Mouse (Mus musculus) G1E (cell line): Measurements from ENCODE around the gene Grn. TPM values are rescaled to one million over a fixed set of nuclear protein-coding genes. Genes with fewer than 3 reads are reported as not detected.

ENCODE experiments used
- ATAC-seq: 2 replicates; pipeline ENCODE4 v1.8.0; 2016; ENCODE audit warnings: mild to moderate bottlenecking; ENCODE audit not compliant: insufficient number of reproducible peaks, poor library complexity, low FRiP score, severe bottlenecking; ENCODE audit errors: extremely low read depth
- DNase-seq: peaks from one replicate; pipeline ENCODE4 v3.0.0; 2012; ENCODE audit warnings: low spot score
- H3K27me3 ChIP-seq: 2 replicates; pipeline ENCODE4 v1.6.1; 2012; ENCODE audit warnings: mild to moderate bottlenecking, low read length, inconsistent platforms; ENCODE audit not compliant: insufficient read depth
- H3K36me3 ChIP-seq: replicated peaks from 2 replicates; pipeline ENCODE3; 2012; ENCODE audit warnings: mild to moderate bottlenecking, inconsistent platforms
- H3K4me1 ChIP-seq: 2 replicates; pipeline ENCODE4 v1.6.1; 2012; ENCODE audit warnings: low read depth, low read length, inconsistent platforms, mixed read lengths; ENCODE audit not compliant: insufficient read depth
- H3K4me3 ChIP-seq: 2 replicates; pipeline ENCODE4 v1.5.1; 2012; ENCODE audit warnings: low read depth, mild to moderate bottlenecking, inconsistent platforms, low read length, moderate library complexity, mixed read lengths
- H3K9me3 ChIP-seq: replicated peaks from 2 replicates; pipeline ENCODE4 v1.6.1; 2012; ENCODE audit warnings: inconsistent platforms
- CTCF ChIP-seq: IDR thresholded peaks from 2 replicates; pipeline ENCODE4 v1.5.1; 2012; ENCODE audit warnings: low read depth, low read length, inconsistent platforms, mixed read lengths
- GATA1 ChIP-seq: IDR thresholded peaks from 2 replicates; pipeline ENCODE4 v1.6.1; 2012; ENCODE audit warnings: borderline replicate concordance, low read length, inconsistent platforms, mixed read lengths
- GATA2 ChIP-seq: IDR thresholded peaks from 2 replicates; pipeline ENCODE4 v1.6.1; 2012; ENCODE audit warnings: low read depth, low read length, inconsistent platforms, borderline replicate concordance
- POLR2AphosphoS5 ChIP-seq: IDR thresholded peaks from 2 replicates; pipeline ENCODE4 v1.6.1; 2012; ENCODE audit warnings: low read depth, low read length, inconsistent platforms; ENCODE audit not compliant: insufficient replicate concordance
- TAL1 ChIP-seq: conservative IDR thresholded peaks from 2 replicates; pipeline ENCODE4 v1.6.1; 2012; ENCODE audit warnings: low read depth, low read length, inconsistent platforms, mixed read lengths
- polyA plus RNA-seq: library from polyadenylated mRNA; stranded (reverse); fragments of >175 nt; gene quantifications from 2 replicates; pipeline ENCODE4 v1.2.3, GENCODE M21; 2012
- total RNA-seq, 2 experiments: library from RNA; stranded (forward) in 1 of 2; stranded (reverse) in 1 of 2; fragments of 200-1000 nt in 1 of 2; fragments of >200 nt in 1 of 2; fragmentation: Nextera tagmentation in 1 of 2; gene quantifications; 2 replicates each; pipeline ENCODE4 v1.2.3; 2014 to 2017

Grn gene
- total and polyA plus RNA-seq, 3 experiments = 21.1 to 65.8 (median 46.0) TPM

DNA sequence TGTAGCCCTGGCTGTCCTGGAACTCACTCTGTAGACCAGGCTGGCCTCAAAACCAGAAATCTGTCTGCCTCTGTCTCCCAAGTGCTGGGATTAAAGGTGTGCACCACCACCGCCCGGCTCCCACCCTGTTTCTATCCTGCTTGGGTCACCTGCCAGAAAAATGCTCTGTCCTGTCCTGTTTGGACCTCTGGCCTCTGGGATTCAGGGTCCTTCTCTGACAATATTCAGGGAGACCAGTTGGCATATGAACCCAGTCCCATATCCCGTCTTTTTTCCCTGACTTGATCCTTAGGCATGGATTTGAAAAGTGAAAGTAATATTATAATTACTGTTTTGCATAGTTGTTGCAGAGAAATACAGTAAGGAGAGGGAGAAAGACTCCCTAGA is 1.6 kb downstream of the Grn start:
- Histone ChIP-seq H3K36me3 (peaks cover 36% of the 10 kb centered on the region), H3K4me1 (peaks cover 36% of the 10 kb centered on the region), H3K4me3 (no peak overlapping the region; the same call in 1 of the 2 replicates), H3K9me3 (no peaks in the 10 kb centered on the region), H3K27me3 (peaks cover 24% of the 10 kb centered on the region)
- ATAC-seq = no peak
- TF ChIP-seq CTCF = no peak
- no peak for TF ChIP-seq GATA2
- TF ChIP-seq TAL1 = no peak
- TF ChIP-seq POLR2AphosphoS5 = no peak
- no peak for TF ChIP-seq GATA1
- DNase-seq = no peak

DNA sequence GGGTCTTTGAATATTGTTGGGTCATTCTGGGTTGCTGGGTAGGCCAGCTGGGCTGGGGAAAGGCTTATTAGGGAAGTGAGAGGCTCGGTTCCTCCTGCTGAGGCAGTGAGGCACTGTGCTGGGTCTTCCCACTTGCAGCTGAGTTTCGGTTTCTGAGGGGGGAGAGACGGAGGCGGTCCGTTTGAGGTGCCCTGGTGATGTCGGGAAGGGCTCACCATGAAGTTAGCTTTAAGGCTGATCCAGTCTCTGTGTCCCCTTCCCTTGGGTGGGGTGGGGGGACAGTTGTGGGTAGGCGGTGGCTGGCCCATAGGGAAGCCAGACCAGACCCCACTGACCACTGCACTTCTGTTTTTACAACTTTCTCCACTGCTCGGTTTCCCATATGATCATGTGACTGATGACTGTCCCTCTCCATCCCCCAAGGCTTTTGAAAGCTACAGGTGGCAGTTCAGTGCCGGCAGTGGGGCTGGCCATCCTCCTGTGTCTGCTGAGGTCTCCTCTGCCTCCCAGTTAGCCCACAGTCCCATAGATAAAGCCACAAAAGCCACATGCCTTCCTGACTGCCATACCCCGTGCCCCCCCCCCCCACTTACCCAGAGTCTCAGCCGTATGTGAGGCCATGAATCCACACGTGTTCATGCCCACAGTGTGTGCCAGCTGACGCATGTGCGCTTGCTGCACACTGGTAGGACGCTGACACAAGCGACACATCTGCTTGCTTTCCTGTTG is 2.2 kb downstream of the Grn start:
- DNase-seq (no peak), ATAC-seq (no peak)
- Histone ChIP-seq H3K36me3 (peaks cover 36% of the 10 kb centered on the region), H3K4me1 (peaks cover 36% of the 10 kb centered on the region), H3K9me3 (peaks cover 2% of the 10 kb centered on the region), H3K27me3 (peaks cover 25% of the 10 kb centered on the region), H3K4me3 (peak overlapping the region; percentile 42; the same call in 1 of the 2 replicates)
- TF ChIP-seq CTCF (no peak), GATA1 (no peak)

DNA sequence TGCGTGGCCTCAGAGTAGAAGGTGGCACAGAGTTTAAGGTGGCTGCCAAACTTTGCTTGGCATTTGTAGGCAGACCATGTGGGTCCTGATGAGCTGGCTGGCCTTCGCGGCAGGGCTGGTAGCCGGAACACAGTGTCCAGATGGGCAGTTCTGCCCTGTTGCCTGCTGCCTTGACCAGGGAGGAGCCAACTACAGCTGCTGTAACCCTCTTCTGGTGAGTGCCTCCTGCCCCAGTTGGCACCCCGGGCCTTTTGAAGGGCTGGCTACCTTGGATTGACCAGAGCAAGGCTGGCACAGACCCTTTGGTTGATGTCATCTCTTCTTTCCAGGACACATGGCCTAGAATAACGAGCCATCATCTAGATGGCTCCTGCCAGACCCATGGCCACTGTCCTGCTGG is 2.8 kb downstream of the Grn start:
- no peak for DNase-seq
- H3K27me3 ChIP-seq = peaks cover 31% of the 10 kb centered on the region
- 0 out of 2 replicates have a peak overlapping the region, but pooled peaks have one; percentile 11 for H3K4me3 ChIP-seq
- TF ChIP-seq GATA1 = no peak
- TF ChIP-seq CTCF = no peak
- no peak for TF ChIP-seq GATA2
- no peak for TF ChIP-seq POLR2AphosphoS5
- TF ChIP-seq TAL1 = no peak
- peaks cover 36% of the 10 kb centered on the region for H3K36me3 ChIP-seq
- peaks cover 8% of the 10 kb centered on the region for H3K9me3 ChIP-seq
- H3K4me1 ChIP-seq = peaks cover 41% of the 10 kb centered on the region
- no peak for ATAC-seq

DNA sequence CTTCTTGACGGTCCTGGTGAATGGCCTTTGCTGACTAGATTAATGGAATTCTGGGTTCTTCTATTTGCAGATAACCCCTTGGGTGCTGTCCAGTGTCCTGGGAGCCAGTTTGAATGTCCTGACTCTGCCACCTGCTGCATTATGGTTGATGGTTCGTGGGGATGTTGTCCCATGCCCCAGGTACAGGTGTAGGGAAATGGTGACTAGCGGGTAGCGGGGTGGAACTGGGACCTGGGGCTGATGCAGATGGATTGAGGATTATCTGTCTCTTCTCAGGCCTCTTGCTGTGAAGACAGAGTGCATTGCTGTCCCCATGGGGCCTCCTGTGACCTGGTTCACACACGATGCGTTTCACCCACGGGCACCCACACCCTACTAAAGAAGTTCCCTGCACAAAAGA is 3.8 kb downstream of the Grn start:
- no peak for ATAC-seq

DNA sequence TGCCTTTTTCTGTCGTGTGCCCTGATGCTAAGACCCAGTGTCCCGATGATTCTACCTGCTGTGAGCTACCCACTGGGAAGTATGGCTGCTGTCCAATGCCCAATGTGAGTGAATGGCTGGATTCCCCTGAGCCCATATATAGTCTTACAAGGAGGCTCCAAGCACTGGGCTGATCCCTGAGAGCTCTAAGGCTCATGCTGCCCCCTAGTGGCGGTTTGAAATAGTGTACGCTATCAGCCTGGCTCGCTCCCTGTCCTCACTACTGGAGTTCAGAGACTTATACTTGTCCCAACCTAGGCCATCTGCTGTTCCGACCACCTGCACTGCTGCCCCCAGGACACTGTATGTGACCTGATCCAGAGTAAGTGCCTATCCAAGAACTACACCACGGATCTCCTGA is 4.3 kb downstream of the Grn start:
- peaks cover 36% of the 10 kb centered on the region for H3K36me3 ChIP-seq
- H3K4me3 ChIP-seq = no peak overlapping the region
- ATAC-seq = 0 out of 2 replicates have a peak, but pooled peaks have one; percentile 17
- peaks cover 44% of the 10 kb centered on the region for H3K4me1 ChIP-seq
- DNase-seq = peak; percentile 70
- TF ChIP-seq CTCF (peak; percentile 53), GATA2 (no peak), TAL1 (no peak), POLR2AphosphoS5 (no peak)
- peaks cover 40% of the 10 kb centered on the region for H3K27me3 ChIP-seq
- peaks cover 14% of the 10 kb centered on the region for H3K9me3 ChIP-seq

More for the DNA sequence above, 3.8 kb downstream of the Grn start:
- Histone ChIP-seq H3K9me3 (peaks cover 14% of the 10 kb centered on the region), H3K27me3 (peaks cover 40% of the 10 kb centered on the region), H3K36me3 (peaks cover 36% of the 10 kb centered on the region), H3K4me3 (no peak overlapping the region), H3K4me1 (peaks cover 47% of the 10 kb centered on the region)
- TF ChIP-seq GATA2 = no peak
- TF ChIP-seq CTCF = no peak
- TF ChIP-seq POLR2AphosphoS5 = no peak
- no peak for TF ChIP-seq GATA1
- no peak for TF ChIP-seq TAL1
- no peak for DNase-seq

DNA sequence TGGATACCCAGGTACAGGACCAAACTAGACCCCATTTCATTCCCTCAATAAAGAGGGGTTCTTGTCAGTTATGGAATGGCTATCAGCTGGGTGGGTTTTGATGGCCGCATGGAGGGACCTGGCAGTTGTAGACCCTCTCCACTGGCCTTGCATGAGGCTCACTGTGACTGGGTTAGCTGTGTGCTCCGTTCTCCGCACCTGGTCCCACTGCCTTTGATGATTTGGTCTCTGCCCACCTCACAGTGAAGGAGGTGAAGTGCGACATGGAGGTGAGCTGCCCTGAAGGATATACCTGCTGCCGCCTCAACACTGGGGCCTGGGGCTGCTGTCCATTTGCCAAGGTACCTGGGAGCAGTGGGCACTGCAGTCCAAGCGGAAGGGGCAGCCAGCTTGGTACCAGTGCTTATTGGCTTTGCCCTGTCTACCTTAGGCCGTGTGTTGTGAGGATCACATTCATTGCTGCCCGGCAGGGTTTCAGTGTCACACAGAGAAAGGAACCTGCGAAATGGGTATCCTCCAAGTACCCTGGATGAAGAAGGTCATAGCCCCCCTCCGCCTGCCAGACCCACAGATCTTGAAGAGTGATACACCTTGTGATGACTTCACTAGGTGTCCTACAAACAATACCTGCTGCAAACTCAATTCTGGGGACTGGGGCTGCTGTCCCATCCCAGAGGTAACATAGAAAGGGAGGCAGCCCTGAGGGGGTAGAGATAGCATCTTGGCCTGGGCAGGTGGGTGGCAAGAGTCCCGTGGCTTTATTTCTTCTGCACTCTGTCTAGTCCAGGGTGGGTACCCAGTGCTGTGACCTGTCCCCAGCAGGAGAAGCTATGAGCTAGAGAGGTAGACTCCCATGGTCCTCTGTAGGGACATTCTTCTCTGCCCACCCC is 4.9 kb downstream of the Grn start:
- Histone ChIP-seq H3K9me3 (peaks cover 14% of the 10 kb centered on the region), H3K4me3 (no peak overlapping the region), H3K27me3 (peaks cover 45% of the 10 kb centered on the region), H3K36me3 (peaks cover 36% of the 10 kb centered on the region), H3K4me1 (peaks cover 38% of the 10 kb centered on the region)
- TF ChIP-seq GATA1 (no peak), POLR2AphosphoS5 (no peak), TAL1 (no peak), GATA2 (no peak), CTCF (no peak)
- DNase-seq (no peak), ATAC-seq (no peak)
